Mouse (Mus musculus) embryonic fibroblast, embryonic 13.5 days (primary cell): ENCODE data around the gene Lhfpl2. TPM values are rescaled to one million over a fixed set of nuclear protein-coding genes. Genes with fewer than 3 reads are reported as not detected.
"Not testable (repeated sequence)": the region's sequence is repeated elsewhere in the genome, so short reads cannot be mapped to it uniquely, and the experiment has no call there.

Experiments used
- H3K27ac ChIP-seq: 2 replicates; pipeline ENCODE4 v1.5.1; 2012; ENCODE audit warnings: low read length, control low read depth, inconsistent platforms; ENCODE audit not compliant: insufficient read depth
- H3K4me1 ChIP-seq: 2 replicates; pipeline ENCODE4 v1.6.1; 2011; ENCODE audit warnings: low read length; ENCODE audit not compliant: control insufficient read depth, insufficient read depth
- H3K4me3 ChIP-seq: 2 replicates; pipeline ENCODE4 v1.5.1; 2011; ENCODE audit warnings: mild to moderate bottlenecking, control low read depth, low read length; ENCODE audit not compliant: insufficient read depth
- CTCF ChIP-seq: IDR thresholded peaks from 2 replicates; pipeline ENCODE4 v1.5.1; 2011; ENCODE audit warnings: mild to moderate bottlenecking, control low read depth, low read length, moderate library complexity, borderline replicate concordance; ENCODE audit not compliant: insufficient read depth
- POLR2A ChIP-seq: IDR thresholded peaks from 2 replicates; pipeline ENCODE4 v1.6.1; 2011; ENCODE audit warnings: low read depth, mild to moderate bottlenecking, control low read depth, low read length, moderate library complexity
- polyA plus RNA-seq: library from polyadenylated mRNA; stranded (reverse); fragments of >200 nt; gene quantifications from 2 replicates; pipeline ENCODE4 v1.2.4, GENCODE M21; 2011; ENCODE audit warnings: low read depth; ENCODE audit not compliant: missing spikeins, insufficient read length

Gene Lhfpl2
- 40.6 and 60.3 TPM in 2 replicates for polyA plus RNA-seq

DNA sequence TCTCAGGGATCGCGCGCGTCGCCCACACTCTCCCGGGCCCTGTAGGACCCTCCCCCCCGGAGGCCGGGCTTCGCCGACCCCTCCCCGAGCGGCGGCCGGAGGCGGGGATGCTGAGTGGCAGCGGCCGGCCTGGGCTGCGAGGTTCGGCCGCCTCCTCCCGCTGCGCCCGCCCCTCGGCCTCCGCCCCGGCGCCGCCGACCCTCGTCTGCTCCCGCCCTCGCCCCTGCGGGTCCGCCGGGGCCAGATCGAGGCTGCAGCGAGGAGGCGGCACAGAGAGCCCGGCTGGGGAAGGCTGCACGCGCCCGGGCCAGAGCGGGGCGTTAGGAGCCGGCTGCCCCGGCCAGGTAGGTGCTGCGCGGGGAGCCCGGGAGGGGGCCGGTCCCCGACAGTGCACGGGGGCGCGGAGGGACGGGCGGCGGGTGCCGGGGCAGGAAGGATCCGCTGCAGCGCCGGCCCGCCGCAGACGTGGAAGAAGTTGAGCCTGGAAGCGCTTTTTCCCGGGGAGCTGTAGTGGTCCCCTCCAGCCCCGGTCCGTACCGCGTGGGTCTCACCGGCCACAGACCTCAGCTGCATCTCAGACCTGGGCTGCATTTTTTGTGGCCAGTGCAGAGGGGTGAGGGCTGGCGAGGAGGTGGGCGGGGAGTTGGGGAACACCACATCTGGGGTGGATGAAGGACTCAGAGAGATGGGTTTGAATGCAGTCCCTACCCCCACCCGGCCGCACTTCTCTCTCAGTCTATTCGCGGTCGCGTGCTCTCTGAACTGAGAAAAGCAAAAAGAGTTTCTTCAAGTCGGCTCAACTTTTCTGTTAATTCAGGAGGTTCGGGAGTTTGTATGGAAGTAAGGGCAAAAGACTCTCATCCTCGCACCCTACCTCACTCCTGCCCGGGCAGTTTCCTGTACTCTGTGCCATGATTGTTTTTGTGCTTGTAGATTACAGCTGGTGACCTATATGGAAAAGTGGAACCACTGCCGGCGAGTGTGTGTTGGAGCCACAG, at the start of gene Lhfpl2:
TSS of gene Lhfpl2 (plus strand) at position 234 of the 998 bp plus-strand sequence.
- Histone ChIP-seq H3K4me3 (peak within 1 kb of the TSS; percentile 68), H3K4me1 (peaks cover 3% of the 10 kb centered on the region; the same call in 1 of the 2 replicates), H3K27ac (peak within 1 kb of the TSS; percentile 1; the same call in 1 of the 2 replicates)
- TF ChIP-seq CTCF (no peak), POLR2A (peak; percentile 38)

DNA sequence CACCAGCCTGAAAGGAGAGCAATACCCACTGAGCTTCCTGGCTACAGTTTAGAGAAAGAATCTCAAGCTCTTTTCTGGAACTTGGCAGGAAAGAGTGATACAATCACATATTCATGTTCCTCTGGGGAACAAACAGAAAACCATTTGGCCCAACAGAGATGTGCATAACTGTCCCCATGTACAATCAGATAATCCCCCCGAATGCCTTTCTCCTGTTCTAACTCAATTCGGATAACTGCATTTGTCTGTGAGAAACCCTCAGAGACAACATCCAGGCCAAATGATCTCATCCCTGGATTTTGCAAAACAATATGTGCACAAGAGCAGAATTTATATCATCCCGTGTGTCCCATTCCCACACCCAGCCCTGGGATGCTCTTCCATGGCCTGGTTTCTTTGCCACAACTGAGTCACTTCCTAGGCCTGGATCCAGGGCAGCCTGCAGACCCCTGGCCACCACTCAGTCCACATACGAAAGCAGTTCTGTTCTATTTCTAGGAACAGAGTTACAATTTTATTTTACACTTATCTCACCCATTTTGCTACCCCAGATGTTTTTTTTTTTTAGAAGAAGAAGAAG, 45.5 kb upstream of the Lhfpl2 start:
- Histone ChIP-seq H3K4me1 (no peaks in the 10 kb centered on the region), H3K4me3 (no peak overlapping the region), H3K27ac (no peak overlapping the region)
- TF ChIP-seq POLR2A = no peak
- TF ChIP-seq CTCF = no peak

DNA sequence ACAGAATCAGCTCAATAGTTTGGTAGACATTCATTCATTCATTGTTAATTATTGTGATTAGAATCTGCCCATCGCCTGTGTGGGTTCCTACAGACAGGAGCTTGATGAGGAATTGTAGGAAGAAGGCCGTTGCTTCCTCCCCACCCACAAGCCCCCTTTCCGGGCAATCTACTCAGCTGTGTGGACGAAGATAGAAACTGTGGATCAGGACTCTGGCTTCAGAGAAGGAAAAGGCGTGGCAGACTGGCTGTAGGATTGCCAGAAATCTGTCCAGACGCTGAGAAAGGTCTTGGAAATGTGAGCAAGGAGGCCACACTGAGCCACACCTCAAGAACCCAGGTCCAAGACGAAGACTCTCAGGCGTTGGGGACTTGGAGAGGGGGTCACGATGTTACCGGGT, 43.6 kb upstream of the Lhfpl2 start:
- no peaks in the 10 kb centered on the region for H3K4me1 ChIP-seq
- no peak overlapping the region for H3K27ac ChIP-seq
- H3K4me3 ChIP-seq = no peak overlapping the region
- TF ChIP-seq CTCF (no peak), POLR2A (no peak)

DNA sequence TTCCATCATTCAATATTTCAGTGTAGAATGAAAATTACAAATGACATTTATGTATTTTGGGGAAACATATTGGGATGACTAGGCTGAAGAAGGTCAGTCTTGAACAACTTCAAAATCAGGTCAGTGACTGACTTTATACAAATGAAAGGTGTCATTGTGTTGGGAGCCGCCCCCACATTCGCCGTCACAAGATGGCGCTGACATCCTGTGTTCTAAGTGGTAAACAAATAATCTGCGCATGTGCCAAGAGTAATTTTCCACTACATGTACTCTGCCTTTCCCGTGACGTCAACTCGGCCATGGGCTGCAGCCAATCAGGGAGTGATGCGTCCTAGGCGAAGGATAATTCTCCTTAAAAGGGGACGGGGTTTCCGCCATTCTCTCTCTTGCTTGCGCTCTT, 33.0 kb upstream of the Lhfpl2 start:
- not testable (repeated sequence) for H3K4me1 ChIP-seq, H3K27ac ChIP-seq, H3K4me3 ChIP-seq

DNA sequence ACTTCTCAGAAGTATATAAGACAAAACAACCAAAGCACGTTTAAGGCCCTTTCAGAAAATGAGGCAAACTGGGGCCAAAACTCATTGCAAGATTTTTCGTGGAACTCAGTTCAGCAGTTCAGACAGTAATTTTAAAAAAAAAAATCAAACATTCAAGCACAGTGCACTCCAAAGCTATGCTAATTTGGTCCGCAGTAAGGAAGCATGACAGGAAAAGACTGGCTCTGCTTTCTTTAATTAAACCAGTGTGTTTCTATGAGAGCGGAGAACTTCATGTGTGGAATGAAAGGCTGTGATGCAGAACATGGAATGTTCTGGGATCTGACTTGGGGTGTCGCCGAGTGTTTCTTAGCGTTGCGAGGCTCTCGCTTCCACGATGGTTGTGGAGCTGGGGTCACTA, 28.4 kb upstream of the Lhfpl2 start:
- TF ChIP-seq POLR2A (no peak), CTCF (no peak)
- H3K4me1 ChIP-seq = no peaks in the 10 kb centered on the region
- H3K4me3 ChIP-seq = no peak overlapping the region
- no peak overlapping the region for H3K27ac ChIP-seq

DNA sequence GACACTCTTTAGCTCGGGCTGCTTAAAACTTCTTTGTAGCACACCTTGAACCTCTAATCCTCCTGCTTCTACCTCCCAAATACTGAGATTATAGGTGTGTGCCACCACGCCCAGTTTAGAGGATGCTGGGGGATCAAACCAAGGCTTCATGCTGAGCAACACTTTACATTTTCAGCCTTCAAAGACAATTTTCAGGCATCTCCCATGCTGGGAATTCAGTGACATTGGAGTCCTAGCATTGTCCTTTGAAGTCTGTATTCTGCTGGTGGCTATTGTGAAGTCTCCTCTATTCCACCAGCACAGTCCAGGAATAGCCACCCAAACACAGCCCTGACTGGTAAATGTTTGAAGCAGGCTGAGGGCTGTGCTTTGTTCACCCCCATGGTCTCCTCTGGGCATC, 27.0 kb upstream of the Lhfpl2 start:
- H3K4me3 ChIP-seq = no peak overlapping the region

DNA sequence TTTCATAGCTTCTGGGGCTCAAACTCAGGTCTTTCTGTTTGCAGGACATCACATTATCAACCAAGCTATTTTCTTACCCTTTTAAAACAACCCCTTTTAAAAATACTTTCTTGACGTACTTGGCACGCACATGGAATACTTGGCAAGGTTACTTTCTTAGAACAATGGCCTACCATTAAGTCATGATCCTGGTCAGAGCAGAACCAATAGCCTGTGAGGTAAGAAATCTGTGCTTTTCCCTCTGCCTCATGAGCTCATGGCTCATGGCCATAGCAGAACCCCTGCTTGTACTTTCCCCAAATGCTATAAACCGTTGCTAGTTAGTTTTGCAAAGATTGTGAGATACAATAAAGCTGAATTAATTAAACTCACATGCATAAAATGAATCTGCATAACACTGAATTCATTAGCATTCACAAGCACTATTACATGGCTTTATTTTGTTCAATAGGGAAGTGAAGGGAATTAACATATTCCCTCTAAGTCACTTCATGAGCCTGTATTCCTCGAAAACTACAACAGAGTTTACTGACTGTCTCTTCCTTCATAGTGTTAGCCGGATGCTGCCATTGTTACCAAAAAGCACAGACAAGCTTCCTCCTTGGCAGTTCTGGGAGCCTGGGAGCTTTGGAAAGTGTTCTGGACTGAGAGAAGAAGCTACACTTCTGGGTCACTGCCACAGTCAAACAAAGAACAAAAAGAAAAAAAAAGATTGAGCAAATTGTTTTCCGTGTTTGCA, 20.1 kb upstream of the Lhfpl2 start:
- H3K4me3 ChIP-seq = no peak overlapping the region
- TF ChIP-seq CTCF = no peak
- no peak for TF ChIP-seq POLR2A
- H3K4me1 ChIP-seq = no peaks in the 10 kb centered on the region
- H3K27ac ChIP-seq = no peak overlapping the region

More for the DNA sequence above, 27.0 kb upstream of the Lhfpl2 start:
- Histone ChIP-seq H3K4me1 (no peaks in the 10 kb centered on the region), H3K27ac (no peak overlapping the region)
- TF ChIP-seq CTCF (no peak), POLR2A (no peak)

DNA sequence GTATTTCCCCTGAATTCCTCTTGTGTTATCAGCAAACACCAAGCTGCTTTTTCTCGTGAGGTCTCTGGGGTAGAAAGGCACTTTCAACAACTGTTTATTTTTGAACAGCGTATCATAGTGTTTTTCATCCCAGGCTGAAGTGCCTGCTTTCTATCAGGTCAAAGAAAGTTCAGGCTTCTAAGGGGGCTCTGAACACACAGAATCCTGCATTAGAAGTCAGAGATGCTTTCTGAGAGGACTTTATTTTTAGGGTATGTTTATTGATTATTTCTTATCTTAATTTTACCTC, 19.6 kb upstream of the Lhfpl2 start:
- TF ChIP-seq CTCF (no peak), POLR2A (no peak)
- Histone ChIP-seq H3K27ac (no peak overlapping the region), H3K4me3 (no peak overlapping the region), H3K4me1 (no peaks in the 10 kb centered on the region)

DNA sequence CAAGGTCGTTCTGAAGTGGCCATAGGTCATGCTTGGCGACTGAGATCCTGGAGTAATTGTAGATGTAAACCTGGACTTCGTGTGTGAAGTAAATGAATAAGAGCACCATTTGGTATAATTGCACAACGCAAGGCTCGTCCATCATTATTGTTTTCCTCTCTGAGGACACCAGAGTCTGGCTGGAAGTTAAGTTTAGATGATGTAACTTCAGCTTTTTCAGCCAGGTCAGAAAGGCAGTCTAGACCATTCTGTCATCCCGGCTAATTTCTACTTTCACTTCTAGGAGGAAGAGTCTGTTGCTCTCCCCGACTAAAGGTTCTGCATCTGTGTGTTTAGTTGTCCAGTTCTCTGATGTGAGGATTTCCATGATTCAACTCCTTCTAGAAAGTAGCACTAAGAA, 7.6 kb upstream of the Lhfpl2 start:
- Histone ChIP-seq H3K4me1 (no peaks in the 10 kb centered on the region), H3K4me3 (no peak overlapping the region), H3K27ac (no peak overlapping the region)
- TF ChIP-seq CTCF = no peak
- TF ChIP-seq POLR2A = no peak

DNA sequence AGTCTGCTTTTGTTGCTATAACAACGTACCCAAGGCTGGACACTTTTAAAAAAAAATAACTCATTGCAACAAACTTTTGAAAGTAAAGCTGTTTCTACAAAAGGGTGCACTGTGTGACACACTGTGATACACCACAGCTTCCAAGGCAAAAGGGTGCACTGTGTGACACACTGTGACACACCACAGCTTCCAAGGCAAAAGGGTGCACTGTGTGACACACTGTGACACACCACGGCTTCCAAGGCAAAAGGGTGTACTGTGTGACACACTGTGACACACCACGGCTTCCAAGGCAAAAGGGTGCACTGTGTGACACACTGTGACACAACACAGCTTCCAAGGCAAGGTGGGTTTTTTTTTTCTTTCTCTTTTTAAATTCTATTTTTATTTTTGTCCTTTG, 6.8 kb upstream of the Lhfpl2 start:
- Histone ChIP-seq H3K27ac (no peak overlapping the region), H3K4me1 (no peaks in the 10 kb centered on the region), H3K4me3 (no peak overlapping the region)
- TF ChIP-seq POLR2A (no peak), CTCF (no peak)

DNA sequence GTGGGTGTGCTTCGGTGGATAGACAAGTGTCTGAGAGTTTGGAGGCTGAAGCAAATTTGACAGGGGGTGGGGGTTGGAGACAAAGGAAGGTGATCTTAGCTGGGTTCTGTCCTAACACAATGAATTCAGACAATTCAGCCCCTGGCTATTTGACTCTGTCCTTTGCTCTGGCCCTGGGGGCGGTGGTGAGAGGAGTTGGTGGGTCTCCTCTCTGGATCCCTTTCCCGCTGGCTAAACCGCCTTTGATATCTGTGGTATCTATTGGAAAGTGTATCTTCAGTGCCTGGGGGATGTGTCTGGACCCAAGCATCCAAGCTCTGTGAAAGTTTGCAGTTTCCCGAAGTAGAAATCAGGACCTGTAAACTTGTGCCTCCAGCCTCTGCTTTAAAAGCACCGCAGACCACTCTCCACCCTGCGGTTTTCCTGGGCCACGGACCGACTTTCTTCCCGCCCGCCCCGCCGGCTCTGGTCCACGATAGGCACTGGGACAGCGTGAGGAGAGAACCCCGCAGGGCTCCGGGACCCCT, 497 bp upstream of the Lhfpl2 start:
- TF ChIP-seq CTCF (no peak), POLR2A (no peak)
- no peak overlapping the region for H3K27ac ChIP-seq
- peak overlapping the region; percentile 68 for H3K4me3 ChIP-seq
- peaks cover 3% of the 10 kb centered on the region; the same call in 1 of the 2 replicates for H3K4me1 ChIP-seq
